Mouse (Mus musculus) ES-Bruce4 (cell line): ENCODE data around the gene Sgsm3.

Experiments used
- CTCF ChIP-seq: IDR thresholded peaks from one replicate; pipeline ENCODE4 v1.8.1; 2011; ENCODE audit warnings: low read depth, low read length
- POLR2A ChIP-seq: IDR thresholded peaks from one replicate; pipeline ENCODE4 v1.8.1; 2011; ENCODE audit warnings: low read length; ENCODE audit not compliant: insufficient read depth

- TF ChIP-seq CTCF (no peak), POLR2A (no peak)
Observed at GRCm38 (mm10) chr15:80949431-80949830, 28.1 kb upstream of the Sgsm3 start.
